Mouse (Mus musculus) forebrain, embryonic 10.5 days (tissue): ENCODE results near the gene Idh2. TPM values are rescaled to one million over a fixed set of nuclear protein-coding genes. Genes with fewer than 3 reads are reported as not detected.

Experiments used
- DNase-seq: peaks from one replicate; pipeline ENCODE4 v3.0.0-alpha.2; 2017; ENCODE audit warnings: low spot score; ENCODE audit errors: extremely low spot score
- H3K27ac ChIP-seq: fragments of 300-500 bp; sonication (generic); 2 replicates; pipeline ENCODE4 v1.5.1; 2016; ENCODE audit warnings: mild to moderate bottlenecking
- H3K27me3 ChIP-seq: fragments of 300-500 bp; sonication (generic); 2 replicates; pipeline ENCODE4 v1.6.1; 2016; ENCODE audit warnings: mild to moderate bottlenecking; ENCODE audit not compliant: poor library complexity, severe bottlenecking
- H3K36me3 ChIP-seq: fragments of 300-500 bp; sonication (generic); replicated peaks from 2 replicates; pipeline ENCODE4 v1.6.1; 2016; ENCODE audit warnings: mild to moderate bottlenecking, moderate library complexity
- H3K4me1 ChIP-seq: fragments of 300-500 bp; sonication (generic); 2 replicates; pipeline ENCODE4 v1.6.1; 2016
- H3K4me3 ChIP-seq: fragments of 300-500 bp; sonication (generic); 2 replicates; pipeline ENCODE4 v1.5.1; 2016; ENCODE audit warnings: mild to moderate bottlenecking, moderate library complexity
- H3K9me3 ChIP-seq: fragments of 300-500 bp; sonication (generic); 2 replicates; pipeline ENCODE4 v1.6.1; 2016; ENCODE audit warnings: mild to moderate bottlenecking, moderate library complexity
- WGBS: fragments of 180-500 bp; shearing (Covaris S2); methylation state at CpG from one replicate; pipeline ENCODE4 v1.1.7; 2016; 5-methylcytosine and 5-hydroxymethylcytosine counted together
- polyA plus RNA-seq: library from polyadenylated mRNA; unstranded; fragments of >200 nt; fragmentation: Nextera tagmentation; extraction: Ambion mirVana; gene quantifications from 2 replicates; pipeline ENCODE4 v1.2.1, GENCODE M21; 2016

Gene Idh2
- polyA plus RNA-seq, 1 experiment from 2014 or later, result 462 TPM

GRCm38 (mm10) chr7:80074921-80075441 lies 40.2 kb downstream of the Idh2 start:
- Histone ChIP-seq H3K4me3 (peak overlapping the region; percentile 14; the same call in 1 of the 2 replicates), H3K27ac (peak overlapping the region; percentile 90), H3K9me3 (no peaks in the 10 kb centered on the region), H3K4me1 (peaks cover 98% of the 10 kb centered on the region), H3K36me3 (peaks cover 9% of the 10 kb centered on the region; the same call in 1 of the 2 replicates), H3K27me3 (no peaks in the 10 kb centered on the region)
- no peak for DNase-seq
- WGBS, result 48% methylated on average over 5 of the region's 5 CpGs

GRCm38 (mm10) chr7:80073506-80073905 lies 41.7 kb downstream of the Idh2 start:
- Histone ChIP-seq H3K27me3 (no peaks in the 10 kb centered on the region), H3K4me1 (peaks cover 99% of the 10 kb centered on the region), H3K36me3 (peaks cover 9% of the 10 kb centered on the region; the same call in 1 of the 2 replicates), H3K27ac (peak overlapping the region; percentile 90; the same call in 1 of the 2 replicates), H3K4me3 (no peak overlapping the region), H3K9me3 (no peaks in the 10 kb centered on the region)
- DNase-seq, result no peak
- 77% methylated on average over 8 of the region's 8 CpGs for whole genome bisulfite sequencing

- WGBS, result 73% methylated on average over 6 of the region's 6 CpGs
- H3K27me3 ChIP-seq, result no peaks in the 10 kb centered on the region
- peaks cover 99% of the 10 kb centered on the region for H3K4me1 ChIP-seq
- H3K4me3 ChIP-seq, result no peak overlapping the region
- no peak for DNase-seq
- no peaks in the 10 kb centered on the region for H3K9me3 ChIP-seq
- H3K36me3 ChIP-seq, result peaks cover 9% of the 10 kb centered on the region; the same call in 1 of the 2 replicates
- H3K27ac ChIP-seq, result peak overlapping the region; percentile 76
Observed at GRCm38 (mm10) chr7:80072297-80072696, 42.9 kb downstream of the Idh2 start.

- Histone ChIP-seq H3K4me1 (peaks cover 98% of the 10 kb centered on the region), H3K27ac (peak overlapping the region; percentile 76), H3K27me3 (no peaks in the 10 kb centered on the region), H3K36me3 (peaks cover 9% of the 10 kb centered on the region; the same call in 1 of the 2 replicates), H3K4me3 (no peak overlapping the region), H3K9me3 (no peaks in the 10 kb centered on the region)
- WGBS, result 88% methylated on average over 9 of the region's 9 CpGs
- no peak for DNase-seq
Observed at GRCm38 (mm10) chr7:80071209-80071608, 44.0 kb downstream of the Idh2 start.

- no peak overlapping the region for H3K4me3 ChIP-seq
- H3K27ac ChIP-seq, result peak overlapping the region; percentile 76
- H3K4me1 ChIP-seq, result peaks cover 97% of the 10 kb centered on the region
- peaks cover 11% of the 10 kb centered on the region for H3K36me3 ChIP-seq
- no peaks in the 10 kb centered on the region for H3K9me3 ChIP-seq
- 32% methylated on average over 13 of the region's 13 CpGs for WGBS
- DNase-seq, result no peak
- H3K27me3 ChIP-seq, result no peaks in the 10 kb centered on the region
Observed at GRCm38 (mm10) chr7:80069615-80070327, 45.4 kb downstream of the Idh2 start.

- Histone ChIP-seq H3K4me3 (no peak overlapping the region), H3K4me1 (peaks cover 97% of the 10 kb centered on the region), H3K27ac (peak overlapping the region; percentile 69), H3K9me3 (no peaks in the 10 kb centered on the region), H3K36me3 (peaks cover 11% of the 10 kb centered on the region), H3K27me3 (no peaks in the 10 kb centered on the region)
- no peak for DNase-seq
- WGBS, result 59% methylated on average over 4 of the region's 7 CpGs
Observed at GRCm38 (mm10) chr7:80068341-80068740, 46.9 kb downstream of the Idh2 start.

- no peak overlapping the region for H3K4me3 ChIP-seq
- H3K27ac ChIP-seq, result peak overlapping the region; percentile 48; the same call in 1 of the 2 replicates
- H3K36me3 ChIP-seq, result peaks cover 11% of the 10 kb centered on the region
- H3K27me3 ChIP-seq, result no peaks in the 10 kb centered on the region
- 78% methylated on average over 13 of the region's 13 CpGs for WGBS
- H3K9me3 ChIP-seq, result no peaks in the 10 kb centered on the region
- no peak for DNase-seq
- peaks cover 98% of the 10 kb centered on the region for H3K4me1 ChIP-seq
Observed at GRCm38 (mm10) chr7:80066675-80067455, 48.3 kb downstream of the Idh2 start.

- WGBS, result 89% methylated on average over 3 of the region's 3 CpGs
Observed at GRCm38 (mm10) chr7:80065250-80065649, 49.9 kb downstream of the Idh2 start.

GRCm38 (mm10) chr7:80063902-80064736 lies 51.1 kb downstream of the Idh2 start:
- peak overlapping the region; percentile 7; the same call in 1 of the 2 replicates for H3K4me3 ChIP-seq
- peaks cover 96% of the 10 kb centered on the region for H3K4me1 ChIP-seq
- no peaks in the 10 kb centered on the region for H3K27me3 ChIP-seq
- DNase-seq, result no peak
- 63% methylated on average over 15 of the region's 15 CpGs for WGBS
- H3K9me3 ChIP-seq, result no peaks in the 10 kb centered on the region
- peak overlapping the region; percentile 86 for H3K27ac ChIP-seq
- peaks cover 13% of the 10 kb centered on the region; the same call in 1 of the 2 replicates for H3K36me3 ChIP-seq

More at GRCm38 (mm10) chr7:80065250-80065649, 49.9 kb downstream of the Idh2 start:
- Histone ChIP-seq H3K36me3 (peaks cover 9% of the 10 kb centered on the region; the same call in 1 of the 2 replicates), H3K27ac (peak overlapping the region; percentile 51), H3K27me3 (no peaks in the 10 kb centered on the region), H3K4me1 (peaks cover 96% of the 10 kb centered on the region), H3K9me3 (no peaks in the 10 kb centered on the region), H3K4me3 (no peak overlapping the region)
- no peak for DNase-seq

- no peaks in the 10 kb centered on the region for H3K27me3 ChIP-seq
- 76% methylated on average over 5 of the region's 5 CpGs for WGBS
- no peaks in the 10 kb centered on the region for H3K9me3 ChIP-seq
- peaks cover 13% of the 10 kb centered on the region; the same call in 1 of the 2 replicates for H3K36me3 ChIP-seq
- H3K4me1 ChIP-seq, result peaks cover 96% of the 10 kb centered on the region
- peak overlapping the region; percentile 7; the same call in 1 of the 2 replicates for H3K4me3 ChIP-seq
- no peak for DNase-seq
- peak overlapping the region; percentile 86 for H3K27ac ChIP-seq
Observed at GRCm38 (mm10) chr7:80063244-80063643, 51.9 kb downstream of the Idh2 start.

- DNase-seq, result no peak
- WGBS, result 90% methylated on average over 17 of the region's 17 CpGs
- Histone ChIP-seq H3K27me3 (no peaks in the 10 kb centered on the region), H3K4me1 (peaks cover 96% of the 10 kb centered on the region), H3K4me3 (no peak overlapping the region), H3K9me3 (no peaks in the 10 kb centered on the region), H3K36me3 (peaks cover 13% of the 10 kb centered on the region; the same call in 1 of the 2 replicates), H3K27ac (peak overlapping the region; percentile 86)
Observed at GRCm38 (mm10) chr7:80062083-80062826, 52.9 kb downstream of the Idh2 start.
